Mouse (Mus musculus) kidney, postnatal 25 days (tissue): ENCODE results near the gene Slc16a6.
"Not testable (repeated sequence)": the region's sequence is repeated elsewhere in the genome, so short reads cannot be mapped to it uniquely, and the experiment has no call there.

ENCODE experiments used
- DNase-seq, 2 experiments: peaks; one replicate each; pipeline ENCODE4 v3.0.0; 2021; ENCODE audit warnings: mixed read lengths in 2 of 2

Gene Slc16a6

GRCm38 (mm10) chr11:109473171-109474085 is at the start of gene Slc16a6, which contains the start of gene Arsg:
Gene Slc16a6 (minus strand): TSS chr11:109473598.
Gene Arsg (plus strand): TSS chr11:109473374.
- peak; percentile 78 to 89 for DNase-seq

GRCm38 (mm10) chr11:109520958-109521357 is 47.6 kb upstream of the Slc16a6 start:
- no peak for DNase-seq

- DNase-seq: no peak
These were observed 44.4 kb upstream of the Slc16a6 start for GRCm38 (mm10) chr11:109517816-109518215.

- DNase-seq: no peak
These were observed 43.9 kb upstream of the Slc16a6 start for GRCm38 (mm10) chr11:109517330-109517729.

- no peak for DNase-seq
These were observed 40.7 kb upstream of the Slc16a6 start for GRCm38 (mm10) chr11:109514064-109514612.

- DNase-seq: no peak
These were observed 39.7 kb upstream of the Slc16a6 start for GRCm38 (mm10) chr11:109512995-109513675.

GRCm38 (mm10) chr11:109507068-109507467 is 33.7 kb upstream of the Slc16a6 start:
- DNase-seq: no peak

- no peak for DNase-seq
These were observed 32.4 kb upstream of the Slc16a6 start for GRCm38 (mm10) chr11:109505823-109506222.

- DNase-seq: peak; percentile 79 to 80
These were observed 31.6 kb upstream of the Slc16a6 start for GRCm38 (mm10) chr11:109504977-109505376.

GRCm38 (mm10) chr11:109500206-109500605 is 26.8 kb upstream of the Slc16a6 start:
- DNase-seq: peak; percentile 73 to 74

- DNase-seq: no peak
These were observed 24.6 kb upstream of the Slc16a6 start for GRCm38 (mm10) chr11:109497990-109498389.

- DNase-seq: no peak
These were observed 23.8 kb upstream of the Slc16a6 start for GRCm38 (mm10) chr11:109496996-109497714.

GRCm38 (mm10) chr11:109496475-109496993 is 23.1 kb upstream of the Slc16a6 start:
- DNase-seq: no peak

- DNase-seq: peak; percentile 64 to 70
These were observed 22.5 kb upstream of the Slc16a6 start for GRCm38 (mm10) chr11:109495771-109496474.

- DNase-seq: peak; percentile 69 to 88
These were observed 21.7 kb upstream of the Slc16a6 start for GRCm38 (mm10) chr11:109494890-109495770.

GRCm38 (mm10) chr11:109492847-109493464 is 19.6 kb upstream of the Slc16a6 start:
- DNase-seq: not testable (repeated sequence)

GRCm38 (mm10) chr11:109491844-109492243 is 18.4 kb upstream of the Slc16a6 start:
- no peak for DNase-seq

- DNase-seq: no peak
These were observed 16.4 kb upstream of the Slc16a6 start for GRCm38 (mm10) chr11:109489763-109490162.

- DNase-seq: no peak
These were observed 14.7 kb upstream of the Slc16a6 start for GRCm38 (mm10) chr11:109487991-109488684.

GRCm38 (mm10) chr11:109487111-109487510 is 13.7 kb upstream of the Slc16a6 start:
- no peak for DNase-seq
